Mouse (Mus musculus): ENCODE results near the gene Ticam1. TPM values are rescaled to one million over a fixed set of nuclear protein-coding genes. Genes with fewer than 3 reads are reported as not detected.
A peak's percentile ranks its signal among the peaks of the same experiment; 100 is the strongest.

Gene Ticam1
- polyA plus RNA-seq, 1 experiment from 2014 or later, result 2.3 TPM

DNA sequence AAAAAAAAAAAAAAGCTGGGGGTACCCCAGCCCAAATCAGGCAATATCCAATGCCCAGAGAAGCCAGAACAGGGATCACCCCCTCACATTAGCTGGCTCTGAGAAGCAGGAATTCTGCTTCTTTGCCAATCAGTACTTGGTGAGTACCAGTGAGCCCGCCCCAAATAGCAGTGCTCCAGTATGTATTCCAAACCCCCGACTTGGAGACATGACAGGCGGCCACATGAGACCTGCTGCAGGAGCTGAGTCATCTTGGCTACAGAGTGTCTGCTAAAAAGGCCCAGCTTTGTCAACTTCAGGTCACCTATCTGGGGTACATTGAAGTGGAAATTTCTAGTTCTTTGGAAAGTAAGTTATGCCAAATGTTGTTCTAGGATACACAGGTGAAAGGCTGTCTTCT lies 50.0 kb downstream of the Ticam1 start:
- ATAC-seq (ENCODE audit: low FRiP score), result no peak
- Histone ChIP-seq H3K9me3 (replicated peaks) (no peaks in the 10 kb centered on the region), H3K27me3 (0 out of 2 replicates have a peak, but pooled peaks cover 14% of the 10 kb centered on the region), H3K4me3 (no peak overlapping the region), H3K4me2 (replicated peaks) (no peak overlapping the region), H3K9ac (no peak overlapping the region), H3K4me1 (no peaks in the 10 kb centered on the region), H3K36me3 (no peaks in the 10 kb centered on the region), H3K27ac (no peak overlapping the region)
- WGBS, result 74% methylated on average over 3 of the region's 3 CpGs

DNA sequence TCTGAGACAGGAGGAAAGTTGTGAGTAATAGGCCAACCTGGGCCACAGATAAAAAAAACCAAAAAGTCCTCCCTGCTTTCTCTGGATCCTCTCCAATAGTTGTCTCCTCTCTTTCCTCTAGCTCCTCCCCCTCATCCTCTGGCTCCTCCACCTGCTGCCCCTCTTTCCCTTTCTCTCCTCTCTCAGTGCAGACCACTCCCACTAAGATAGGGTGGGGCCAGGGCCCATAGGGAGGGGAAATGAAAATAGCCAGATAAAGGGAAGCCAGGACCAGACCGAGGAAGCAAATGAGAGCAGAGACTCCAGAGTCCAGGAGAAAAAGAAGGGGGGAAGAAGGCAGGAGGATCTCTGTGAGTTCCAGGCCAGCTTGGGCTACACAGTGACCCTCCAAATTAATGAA lies 51.7 kb downstream of the Ticam1 start:
- Histone ChIP-seq H3K4me3 (no peak overlapping the region), H3K9ac (no peak overlapping the region), H3K36me3 (no peaks in the 10 kb centered on the region), H3K4me2 (replicated peaks) (no peak overlapping the region), H3K9me3 (replicated peaks) (no peaks in the 10 kb centered on the region), H3K4me1 (no peaks in the 10 kb centered on the region), H3K27ac (no peak overlapping the region), H3K27me3 (0 out of 2 replicates have a peak, but pooled peaks cover 14% of the 10 kb centered on the region)
- no peak for ATAC-seq (ENCODE audit: low FRiP score)
- 40% methylated on average over 1 of the region's 1 CpGs for WGBS

DNA sequence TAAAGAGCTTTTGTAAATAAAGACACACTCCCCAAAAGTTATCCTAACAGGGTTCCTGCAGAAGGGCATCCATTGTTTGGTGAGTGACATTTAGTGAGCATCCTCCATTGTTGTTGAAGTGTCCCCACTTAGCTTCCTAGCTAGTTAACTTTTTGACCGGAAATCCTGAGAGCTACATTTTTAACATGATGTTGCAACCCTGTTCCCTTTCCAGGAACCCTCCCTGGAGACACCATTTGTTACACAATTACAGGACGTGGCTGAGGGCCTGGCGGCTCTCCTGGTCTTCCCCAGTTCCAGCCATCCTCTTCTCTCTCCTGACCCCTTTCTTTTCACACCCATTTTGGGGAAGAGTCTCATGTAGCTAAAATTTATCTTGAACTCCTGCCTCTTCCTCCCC lies 56.8 kb downstream of the Ticam1 start:
- Histone ChIP-seq H3K4me2 (replicated peaks) (peak overlapping the region; percentile 85; the same call in 1 of the 2 replicates), H3K4me1 (peaks cover 21% of the 10 kb centered on the region), H3K27me3 (0 out of 2 replicates have a peak, but pooled peaks cover 4% of the 10 kb centered on the region), H3K36me3 (peaks cover 3% of the 10 kb centered on the region; the same call in 1 of the 2 replicates), H3K9me3 (replicated peaks) (no peaks in the 10 kb centered on the region), H3K27ac (no peak overlapping the region), H3K4me3 (no peak overlapping the region), H3K9ac (no peak overlapping the region)
- 67% methylated on average over 3 of the region's 3 CpGs for WGBS
- ATAC-seq (ENCODE audit: low FRiP score), result no peak

MicroRNA genes within 50 kb of the gene (microRNA counts, 519-probe panel; counts per million panel counts)
- 2,220 counts per million, percentile 63 among the panel's probes with 10 or more counts for microRNA mmu-miR-7b

Small RNAs within 50 kb of the gene (microRNA-seq; reads per million reads assigned to microRNA genes)
- 302 reads per million, percentile 61 among the genes with 10 or more reads in this experiment for gene Mir7b

Other genes starting within 250 kb of the Ticam1 start
- 141 and 144 TPM in 2 replicates for gene Sh3gl1, start 240.2 kb downstream of the Ticam1 start, polyA plus RNA-seq (2016; fragmentation: Nextera tagmentation; extraction: Ambion mirVana)
- gene Chaf1a, start 236.3 kb downstream of the Ticam1 start, polyA plus RNA-seq (2016; fragmentation: Nextera tagmentation; extraction: Ambion mirVana), result 26.8 and 30.2 TPM in 2 replicates
- 62.4 and 64.5 TPM in 2 replicates for gene Ubxn6, start 201.8 kb downstream of the Ticam1 start, polyA plus RNA-seq (2016; fragmentation: Nextera tagmentation; extraction: Ambion mirVana)
- gene Hdgfl2, start 197.2 kb downstream of the Ticam1 start, polyA plus RNA-seq (2016; fragmentation: Nextera tagmentation; extraction: Ambion mirVana), result 167 and 177 TPM in 2 replicates
- gene Plin4, start 167.0 kb downstream of the Ticam1 start, polyA plus RNA-seq (2016; fragmentation: Nextera tagmentation; extraction: Ambion mirVana), result 0.06 and 0.09 TPM in 2 replicates
- 0.42 and 0.62 TPM in 2 replicates for gene Plin5, start 159.2 kb downstream of the Ticam1 start, polyA plus RNA-seq (2016; fragmentation: Nextera tagmentation; extraction: Ambion mirVana)
- 0.25 and 0.27 TPM in 2 replicates for gene Lrg1, start 154.8 kb downstream of the Ticam1 start, polyA plus RNA-seq (2016; fragmentation: Nextera tagmentation; extraction: Ambion mirVana)
- gene Sema6b, start 136.4 kb downstream of the Ticam1 start, polyA plus RNA-seq (2016; fragmentation: Nextera tagmentation; extraction: Ambion mirVana), result 9.6 and 11.2 TPM in 2 replicates
- gene Tnfaip8l1, start 114.3 kb downstream of the Ticam1 start, polyA plus RNA-seq (2016; fragmentation: Nextera tagmentation; extraction: Ambion mirVana), result 8.4 and 8.9 TPM in 2 replicates
- gene Mydgf, start 92.9 kb downstream of the Ticam1 start, polyA plus RNA-seq (2016; fragmentation: Nextera tagmentation; extraction: Ambion mirVana), result 59.2 and 63.0 TPM in 2 replicates
- 38.7 and 39.2 TPM in 2 replicates for gene Dpp9, start 57.9 kb downstream of the Ticam1 start, polyA plus RNA-seq (2016; fragmentation: Nextera tagmentation; extraction: Ambion mirVana)
- 19.5 and 19.8 TPM in 2 replicates for gene Fem1a, start 20.0 kb downstream of the Ticam1 start, polyA plus RNA-seq (2016; fragmentation: Nextera tagmentation; extraction: Ambion mirVana)
- 37.1 and 37.2 TPM in 2 replicates for gene Plin3, start 16.1 kb upstream of the Ticam1 start, polyA plus RNA-seq (2016; fragmentation: Nextera tagmentation; extraction: Ambion mirVana)
- not detected in 2 replicates for gene Arrdc5, start 23.5 kb upstream of the Ticam1 start, polyA plus RNA-seq (2016; fragmentation: Nextera tagmentation; extraction: Ambion mirVana)
- 95.7 and 99.9 TPM in 2 replicates for gene Uhrf1, start 26.5 kb upstream of the Ticam1 start, polyA plus RNA-seq (2016; fragmentation: Nextera tagmentation; extraction: Ambion mirVana)
- 75.3 and 86.9 TPM in 2 replicates for gene Kdm4b, start 49.3 kb upstream of the Ticam1 start, polyA plus RNA-seq (2016; fragmentation: Nextera tagmentation; extraction: Ambion mirVana)
- 316 and 326 TPM in 2 replicates for gene Ptprs, start 199.7 kb upstream of the Ticam1 start, polyA plus RNA-seq (2016; fragmentation: Nextera tagmentation; extraction: Ambion mirVana)
- gene Znrf4, start 235.6 kb upstream of the Ticam1 start, polyA plus RNA-seq (2016; fragmentation: Nextera tagmentation; extraction: Ambion mirVana), result not detected in 2 replicates

Data from hindbrain, embryonic 12.5 days (tissue).